Mouse (Mus musculus) brain, adult 10 weeks (tissue): ENCODE data around the gene Ptpdc1. TPM values are rescaled to one million over a fixed set of nuclear protein-coding genes. Genes with fewer than 3 reads are reported as not detected.

Source experiments
- polyA plus RNA-seq: library from polyadenylated mRNA; stranded (reverse); fragments of 350-450 nt; fragmentation: Illumina TruSeq; extraction: RNeasy Lipid Tissue Mini Kit (QIAGEN cat#74804); gene quantifications from one replicate; pipeline ENCODE4 v1.2.3, GENCODE M21; 2015; ENCODE audit warnings: low read depth, low replicate concordance

Gene Ptpdc1
- polyA plus RNA-seq = 21.0 TPM

DNA sequence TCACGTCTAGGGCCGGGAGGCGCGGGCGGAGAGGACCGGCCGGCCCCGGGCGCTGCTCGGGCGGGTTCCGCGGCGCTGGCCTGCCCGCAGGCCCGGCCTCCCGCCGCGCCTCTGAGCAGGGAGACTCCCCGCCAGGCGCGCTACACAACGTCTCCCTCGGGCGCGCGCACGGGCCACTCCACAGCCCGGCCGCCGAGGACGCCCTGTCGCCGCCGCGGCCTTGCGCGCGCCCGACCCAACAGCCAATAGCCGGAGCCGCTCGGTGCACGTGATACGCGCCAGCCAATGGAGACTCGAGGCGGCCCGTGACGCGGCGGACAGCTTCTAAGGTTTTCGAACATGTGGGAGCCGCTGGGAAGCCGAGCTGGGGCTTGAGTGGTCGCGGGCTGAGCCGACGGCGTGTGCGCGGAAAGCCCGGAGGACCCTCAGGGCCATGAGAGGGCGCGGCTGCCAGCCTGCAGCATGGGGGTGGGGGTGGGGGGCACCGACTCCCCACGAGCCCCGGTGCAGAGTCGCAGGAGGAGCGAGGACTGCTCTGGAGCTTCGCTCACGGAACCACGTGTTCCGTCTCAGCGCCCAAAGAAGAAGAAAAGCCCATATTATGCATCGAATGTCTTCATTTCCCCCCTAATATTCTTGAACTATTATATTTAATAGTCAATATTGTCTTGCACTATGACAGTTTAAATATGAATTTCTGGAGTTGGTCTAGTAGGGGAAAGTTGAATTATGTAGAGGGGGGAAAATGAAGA, at the start of gene Ptpdc1:
Gene Ptpdc1 (minus strand): TSS at position 232 of the 752 bp plus-strand sequence.

DNA sequence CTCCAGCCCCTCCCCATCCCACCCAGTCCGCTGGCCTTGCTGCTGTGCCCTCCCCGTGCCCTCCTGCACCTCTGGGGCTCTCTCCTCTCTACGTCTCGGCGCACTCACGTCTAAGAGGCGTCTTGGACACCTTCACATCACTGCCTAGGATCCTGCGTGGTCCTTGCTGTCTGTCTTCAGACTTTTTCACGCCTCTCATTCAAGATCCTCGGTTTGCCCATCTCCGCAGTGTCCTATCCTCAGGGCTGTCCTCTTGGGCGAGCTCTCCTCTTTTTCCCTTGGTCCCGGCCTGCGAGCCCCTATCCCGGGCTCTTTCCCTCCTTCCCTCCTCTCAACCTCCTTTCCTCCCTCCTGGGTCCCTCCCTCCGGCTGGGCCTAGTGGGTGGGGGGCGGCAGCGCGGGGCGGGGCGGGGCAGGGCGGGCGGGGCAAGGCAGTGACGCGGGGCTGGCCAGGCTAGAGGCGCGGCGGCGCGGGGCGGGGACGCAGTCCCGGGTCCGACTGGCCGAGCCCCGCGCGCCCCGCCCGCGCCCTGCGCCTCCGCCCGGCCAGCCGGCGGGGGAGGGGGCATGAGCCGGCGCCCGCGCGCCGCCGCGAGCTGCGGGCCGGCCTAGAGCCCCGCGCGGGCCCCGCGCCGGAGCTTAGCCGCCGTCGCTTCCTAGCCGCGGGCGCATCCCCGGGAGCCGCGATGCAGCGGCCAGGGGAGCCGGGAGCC, 37.1 kb upstream of the Ptpdc1 start, which contains the start of gene Barx1:
Gene Barx1 (plus strand): TSS at position 568 of the 713 bp plus-strand sequence.

Other genes starting within 250 kb of the Ptpdc1 start
- 8.3 TPM for gene Zfp169, start 112.2 kb downstream of the Ptpdc1 start, polyA plus RNA-seq
- 2.0 TPM for gene A830005F24Rik, start 112.1 kb downstream of the Ptpdc1 start, polyA plus RNA-seq
- not detected for gene Barx1, start 37.3 kb upstream of the Ptpdc1 start, polyA plus RNA-seq
- 20.0 TPM for gene Phf2, start 245.5 kb upstream of the Ptpdc1 start, polyA plus RNA-seq